Mouse (Mus musculus): Measurements from ENCODE around the gene Espn. TPM values are rescaled to one million over a fixed set of nuclear protein-coding genes. Genes with fewer than 3 reads are reported as not detected.
A peak's percentile ranks its signal among the peaks of the same experiment; 100 is the strongest.

The Espn gene
- polyA plus RNA-seq, 1 experiment from 2014 or later, result 11.5 TPM

DNA sequence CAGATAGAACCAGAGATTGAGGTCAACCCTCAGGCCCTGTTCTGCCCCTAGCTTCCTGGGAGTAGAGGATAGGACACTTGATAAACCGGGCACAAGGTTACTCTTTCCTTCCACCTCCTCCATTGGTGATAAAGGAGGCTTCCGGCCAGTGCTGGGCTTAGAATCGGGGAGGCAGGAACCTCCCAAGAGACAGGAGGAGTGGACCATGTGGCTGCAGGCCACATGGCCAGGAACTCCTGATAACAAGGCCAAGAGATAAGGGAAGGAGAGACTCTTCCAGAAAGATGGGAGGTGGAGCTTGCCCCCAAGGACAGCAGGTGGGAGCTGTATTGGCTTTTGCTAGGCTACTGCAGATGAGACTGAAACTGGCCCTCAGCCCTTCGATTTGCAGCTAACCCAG, 1.6 kb downstream of the Espn start:
- Histone ChIP-seq H3K27ac (ENCODE audit: low read depth) (no peak overlapping the region), H3K4me3 (ENCODE audit: low read depth, low read length) (no peak overlapping the region), H3K9me3 (ENCODE audit: low read depth, low read length) (no peaks in the 10 kb centered on the region), H3K36me3 (ENCODE audit: insufficient read depth) (no peaks in the 10 kb centered on the region), H3K4me2 (no peak overlapping the region), H3K27me3 (ENCODE audit: insufficient read depth, low read length) (peaks cover 47% of the 10 kb centered on the region), H3K4me1 (ENCODE audit: insufficient read depth) (0 out of 2 replicates have a peak, but pooled peaks cover 3% of the 10 kb centered on the region), H3K9ac (no peak overlapping the region)
- 51% methylated on average over 4 of the region's 4 CpGs for whole genome bisulfite sequencing
- TF ChIP-seq CTCF (IDR thresholded peaks at IDR 0.05; ENCODE audit: low read depth), result no peak
- ATAC-seq (ENCODE audit: insufficient read depth), result no peak
- no peak for DNase-seq

DNA sequence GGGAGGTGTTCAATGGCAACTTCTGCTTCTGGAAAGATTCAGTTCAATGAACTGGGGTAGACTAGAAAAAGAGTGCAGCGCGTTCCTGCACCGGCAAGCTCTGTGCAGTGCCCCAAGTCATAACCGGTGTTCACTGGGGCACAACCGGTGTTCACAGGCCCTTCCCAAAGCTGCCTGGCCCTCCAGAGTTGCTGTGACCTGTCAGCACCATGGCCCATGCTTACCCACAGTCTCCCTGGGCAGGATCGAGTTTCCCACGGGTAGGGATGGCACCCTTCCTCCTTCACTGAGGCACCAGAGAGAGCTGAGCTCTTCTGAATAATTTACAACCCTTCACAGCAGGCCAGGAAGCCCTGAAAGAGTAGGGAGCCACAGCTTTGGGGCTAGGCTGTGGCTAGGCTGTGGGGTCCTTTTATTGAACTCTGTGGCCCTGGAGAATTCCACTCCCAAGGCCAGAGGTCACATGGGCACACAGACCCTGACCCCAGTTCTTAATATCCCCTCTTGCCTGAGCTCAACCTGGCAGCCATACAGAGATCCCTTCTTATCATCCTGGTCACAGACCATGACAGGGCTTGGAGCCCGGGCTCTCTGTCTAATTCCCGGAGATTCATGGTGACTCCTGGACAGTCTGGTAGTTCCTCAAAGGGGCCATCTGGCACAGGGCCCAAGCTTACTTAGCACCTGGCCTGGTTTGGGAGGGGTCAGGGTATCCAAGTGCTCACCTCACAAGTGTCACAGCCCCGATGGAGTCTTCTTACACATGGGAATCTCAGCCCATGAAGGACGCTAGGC, 5.9 kb downstream of the Espn start:
- no peak overlapping the region for H3K4me3 ChIP-seq (ENCODE audit: low read depth, low read length)
- H3K9me3 ChIP-seq (ENCODE audit: low read depth, low read length), result no peaks in the 10 kb centered on the region
- H3K36me3 ChIP-seq (ENCODE audit: insufficient read depth), result no peaks in the 10 kb centered on the region
- H3K9ac ChIP-seq, result no peak overlapping the region
- no peak for TF ChIP-seq CTCF (IDR thresholded peaks at IDR 0.05; ENCODE audit: low read depth)
- no peak overlapping the region for H3K4me2 ChIP-seq
- DNase-seq (no peak), ATAC-seq (ENCODE audit: insufficient read depth) (no peak)
- no peak overlapping the region for H3K27ac ChIP-seq (ENCODE audit: low read depth)
- H3K4me1 ChIP-seq (ENCODE audit: insufficient read depth), result no peaks in the 10 kb centered on the region
- WGBS, result 66% methylated on average over 11 of the region's 11 CpGs
- H3K27me3 ChIP-seq (ENCODE audit: insufficient read depth, low read length), result peaks cover 20% of the 10 kb centered on the region

GRCm38 (mm10) chr4:152145473-152145872, 6.7 kb downstream of the Espn start:
- no peak for ATAC-seq (ENCODE audit: insufficient read depth)
- H3K4me3 ChIP-seq (ENCODE audit: low read depth, low read length), result no peak overlapping the region
- no peaks in the 10 kb centered on the region for H3K4me1 ChIP-seq (ENCODE audit: insufficient read depth)
- H3K36me3 ChIP-seq (ENCODE audit: insufficient read depth), result no peaks in the 10 kb centered on the region
- H3K4me2 ChIP-seq, result no peak overlapping the region
- no peak for DNase-seq
- 56% methylated on average over 10 of the region's 10 CpGs for WGBS
- H3K27ac ChIP-seq (ENCODE audit: low read depth), result no peak overlapping the region
- no peak overlapping the region for H3K9ac ChIP-seq
- TF ChIP-seq CTCF (IDR thresholded peaks at IDR 0.05; ENCODE audit: low read depth), result no peak
- H3K9me3 ChIP-seq (ENCODE audit: low read depth, low read length), result no peaks in the 10 kb centered on the region
- peaks cover 13% of the 10 kb centered on the region; the same call in 1 of the 2 replicates for H3K27me3 ChIP-seq (ENCODE audit: insufficient read depth, low read length)

DNA sequence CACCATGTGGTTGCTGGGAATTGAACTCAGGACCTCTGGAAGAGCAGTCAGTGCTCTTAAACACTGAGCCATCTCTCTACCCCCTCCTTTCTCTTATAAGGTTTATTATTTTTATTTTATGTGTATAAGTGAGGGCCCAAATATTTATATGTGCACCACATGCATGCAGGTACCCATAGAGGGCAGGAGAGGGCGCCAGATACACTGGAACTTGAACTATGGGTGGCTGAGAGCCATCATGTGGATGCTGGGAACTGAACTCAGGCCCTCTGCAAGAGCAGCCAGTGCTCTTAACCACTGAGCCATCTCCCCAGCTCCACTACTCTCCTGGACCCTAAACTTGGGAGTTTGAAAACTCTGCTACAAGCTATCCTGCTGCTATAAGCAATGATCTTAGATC, 8.5 kb downstream of the Espn start:
- H3K36me3 ChIP-seq (ENCODE audit: insufficient read depth), result no peaks in the 10 kb centered on the region
- H3K27me3 ChIP-seq (ENCODE audit: insufficient read depth, low read length), result no peaks in the 10 kb centered on the region
- H3K4me1 ChIP-seq (ENCODE audit: insufficient read depth), result no peaks in the 10 kb centered on the region
- no peak overlapping the region for H3K4me2 ChIP-seq
- H3K9ac ChIP-seq, result no peak overlapping the region
- TF ChIP-seq CTCF (IDR thresholded peaks at IDR 0.05; ENCODE audit: low read depth), result peak; percentile 26
- H3K4me3 ChIP-seq (ENCODE audit: low read depth, low read length), result no peak overlapping the region
- WGBS, result 21% methylated on average over 1 of the region's 1 CpGs
- no peak for ATAC-seq (ENCODE audit: insufficient read depth)
- no peak for DNase-seq
- H3K9me3 ChIP-seq (ENCODE audit: low read depth, low read length), result no peaks in the 10 kb centered on the region
- H3K27ac ChIP-seq (ENCODE audit: low read depth), result no peak overlapping the region

DNA sequence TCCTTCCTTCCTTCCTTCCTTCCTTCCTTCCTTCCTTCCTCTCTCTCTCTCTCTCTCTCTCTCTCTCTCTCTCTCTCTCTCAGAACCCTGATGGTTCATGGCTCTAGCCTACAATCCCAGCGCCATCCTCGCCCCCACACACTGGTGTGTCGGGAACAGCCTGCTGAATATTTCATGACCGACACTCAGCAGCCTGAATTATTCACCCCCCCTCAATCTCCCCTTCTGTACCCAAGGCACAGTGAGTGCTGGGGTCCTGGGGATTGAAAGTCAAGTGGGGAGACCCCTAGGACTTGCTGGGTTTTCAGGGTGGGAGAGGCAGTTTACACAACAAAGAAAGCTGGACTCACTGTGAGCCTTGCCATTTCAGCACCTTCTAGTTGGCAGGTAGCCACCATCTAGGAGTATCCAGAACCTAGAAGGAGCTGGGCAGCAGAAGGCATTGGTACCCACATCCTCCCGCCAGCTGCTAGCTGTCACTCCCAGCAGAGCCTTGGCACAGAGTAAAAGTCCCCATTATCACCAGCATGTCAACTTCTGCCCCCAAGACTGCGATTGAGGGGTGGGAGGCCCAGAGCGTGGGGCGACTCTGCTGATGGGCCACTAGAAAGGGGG, 10.5 kb downstream of the Espn start:
- Histone ChIP-seq H3K4me1 (ENCODE audit: insufficient read depth) (no peaks in the 10 kb centered on the region), H3K4me2 (no peak overlapping the region), H3K9ac (no peak overlapping the region), H3K27ac (ENCODE audit: low read depth) (no peak overlapping the region), H3K36me3 (ENCODE audit: insufficient read depth) (no peaks in the 10 kb centered on the region), H3K4me3 (ENCODE audit: low read depth, low read length) (no peak overlapping the region), H3K27me3 (ENCODE audit: insufficient read depth, low read length) (no peaks in the 10 kb centered on the region; the same call in 1 of the 2 replicates), H3K9me3 (ENCODE audit: low read depth, low read length) (no peaks in the 10 kb centered on the region)
- no peak for DNase-seq
- ATAC-seq (ENCODE audit: insufficient read depth), result no peak
- 70% methylated on average over 8 of the region's 8 CpGs for WGBS
- TF ChIP-seq CTCF (IDR thresholded peaks at IDR 0.05; ENCODE audit: low read depth), result no peak

GRCm38 (mm10) chr4:152140441-152140840, 11.7 kb downstream of the Espn start:
- TF ChIP-seq CTCF (IDR thresholded peaks at IDR 0.05; ENCODE audit: low read depth), result peak; percentile 77
- no peak overlapping the region for H3K9ac ChIP-seq
- peaks cover 4% of the 10 kb centered on the region for H3K27me3 ChIP-seq (ENCODE audit: insufficient read depth, low read length)
- no peaks in the 10 kb centered on the region for H3K36me3 ChIP-seq (ENCODE audit: insufficient read depth)
- no peaks in the 10 kb centered on the region for H3K9me3 ChIP-seq (ENCODE audit: low read depth, low read length)
- ATAC-seq (ENCODE audit: insufficient read depth) (no peak), DNase-seq (peak; percentile 71)
- no peak overlapping the region for H3K4me3 ChIP-seq (ENCODE audit: low read depth, low read length)
- no peak overlapping the region for H3K4me2 ChIP-seq
- no peak overlapping the region for H3K27ac ChIP-seq (ENCODE audit: low read depth)
- H3K4me1 ChIP-seq (ENCODE audit: insufficient read depth), result no peaks in the 10 kb centered on the region
- WGBS, result 29% methylated on average over 6 of the region's 6 CpGs

DNA sequence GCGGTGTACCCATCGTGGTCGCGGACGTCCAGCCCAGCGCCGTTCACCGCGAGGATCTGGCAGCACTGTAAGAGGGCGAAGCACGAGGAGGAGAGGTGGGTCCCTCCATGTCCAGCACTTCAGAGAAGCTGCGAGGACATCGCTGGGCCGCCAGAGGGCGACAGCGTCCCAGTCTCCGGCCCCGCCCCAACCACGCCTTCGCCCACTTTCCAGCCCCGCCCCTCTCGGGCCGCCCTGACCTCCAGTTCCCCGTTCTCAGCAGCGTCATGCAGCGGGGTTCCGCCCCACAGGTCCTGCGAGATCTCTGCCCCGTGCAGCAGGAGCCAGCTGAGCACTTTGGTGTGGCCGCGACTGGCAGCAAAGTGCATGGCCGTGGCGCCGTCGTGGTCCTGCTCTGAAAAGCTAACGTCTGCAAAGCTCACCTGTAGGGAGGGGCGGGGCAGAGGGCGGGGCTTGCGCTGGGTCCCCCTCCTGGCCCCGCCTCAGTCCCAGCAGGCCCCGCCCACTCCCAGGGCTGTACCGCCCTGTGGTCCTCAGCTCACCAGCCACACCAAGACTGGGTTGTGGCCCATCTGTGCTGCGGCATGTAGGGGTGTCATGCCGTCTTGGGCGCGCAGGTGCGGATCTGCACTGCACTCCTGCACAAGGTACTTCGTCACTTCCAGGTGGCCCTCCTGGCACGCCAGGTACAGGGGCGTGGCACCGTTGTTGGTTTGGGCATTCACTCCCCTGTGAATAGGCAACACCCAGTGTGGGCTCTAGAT, 13.5 kb downstream of the Espn start:
- no peaks in the 10 kb centered on the region for H3K9me3 ChIP-seq (ENCODE audit: low read depth, low read length)
- ATAC-seq (ENCODE audit: insufficient read depth) (peak; percentile 86), DNase-seq (peak; percentile 90)
- H3K4me1 ChIP-seq (ENCODE audit: insufficient read depth), result no peaks in the 10 kb centered on the region
- H3K9ac ChIP-seq, result peak overlapping the region; percentile 21; the same call in 1 of the 2 replicates
- H3K4me2 ChIP-seq, result peak overlapping the region; percentile 65
- H3K36me3 ChIP-seq (ENCODE audit: insufficient read depth), result no peaks in the 10 kb centered on the region
- peaks cover 13% of the 10 kb centered on the region for H3K27me3 ChIP-seq (ENCODE audit: insufficient read depth, low read length)
- 2% methylated on average over 51 of the region's 51 CpGs for WGBS
- peak overlapping the region; percentile 40 for H3K4me3 ChIP-seq (ENCODE audit: low read depth, low read length)
- peak; percentile 94 for TF ChIP-seq CTCF (IDR thresholded peaks at IDR 0.05; ENCODE audit: low read depth)
- no peak overlapping the region for H3K27ac ChIP-seq (ENCODE audit: low read depth)

Measured in lung, embryonic 14.5 days (tissue).